Mouse (Mus musculus): ENCODE results near the gene Mtus2.

- no peak for TF ChIP-seq CTCF (IDR thresholded peaks at IDR 0.05; ENCODE audit: control insufficient read depth, insufficient read depth, low read length)
- no peak for TF ChIP-seq POLR2A (IDR thresholded peaks at IDR 0.05; ENCODE audit: borderline replicate concordance, control insufficient read depth, low read depth, low read length)
These were observed 281.9 kb downstream of the Mtus2 start for GRCm38 (mm10) chr5:148239067-148239466.
